ENCODE assay signal across 20 mouse cellular contexts in genomic region chr9:50199422-50200218, GRCm38 (mm10).
DNase-seq lines count a peak whose midpoint lies in the region; ATAC-seq and TF ChIP-seq lines count a peak whose summit lies in the region.
"Had no signal": no experiment of that assay in that cellular context is flagged by ENCODE, and none has a peak within 500 bp of the region (broad histone marks: within the 10 kb centered on the region; RNA-seq: fewer than 3 reads in every experiment).

No protein-coding gene starts in this region.

- DNase-seq in heart, postnatal 10 days, result peak; percentile 26 to 34
- DNase-seq in heart, adult 2 months, result no peak
- peak; percentile 45 for DNase-seq in kidney, postnatal 10 days
- no peak for DNase-seq in kidney, postnatal 36 days
- DNase-seq in lung, postnatal 10 days, result peak; percentile 14
- no peak for DNase-seq in lung, adult 2 months
- DNase-seq: adrenal gland, postnatal 14 days; cerebellum, adult 11 months; cerebellum, postnatal 10 days; gastrocnemius, postnatal 10 days; right cerebral cortex, postnatal 14 days; thymus, postnatal 14 days had no signal

- no peak for TF ChIP-seq CTCF in heart, adult 2 months (IDR thresholded peaks at IDR 0.05)
- no peak for TF ChIP-seq CTCF in lung, adult 2 months (IDR thresholded peaks at IDR 0.05; ENCODE audit: insufficient read depth, low read length)

- intact Hi-C loops in heart, postnatal 10 days (cut with DNase I), result no loop called here
- intact Hi-C loops in heart, adult 2 months (cut with DNase I), result no loop called here

- no peaks in the 10 kb centered on the region for H3K36me3 ChIP-seq in heart, adult 2 months (ENCODE audit: control insufficient read depth, insufficient read depth, low read length)
- no peaks in the 10 kb centered on the region for H3K36me3 ChIP-seq in stomach, embryonic 16.5 days (ENCODE audit: control insufficient read depth, insufficient read depth, low read length)
- H3K36me3 ChIP-seq in hindbrain, embryonic 12.5 days, result no peaks in the 10 kb centered on the region
- H3K36me3 ChIP-seq: forebrain, embryonic 12.5 days; G1E; limb, embryonic 15.5 days; midbrain, embryonic 15.5 days had no signal

- 58% methylated on average over 7 of the region's 7 CpGs for WGBS in heart, adult 2 months
- 36% methylated on average over 7 of the region's 7 CpGs for WGBS in lung, adult 2 months
- 35% methylated on average over 7 of the region's 7 CpGs for WGBS in stomach, embryonic 16.5 days
- 82% methylated on average over 7 of the region's 7 CpGs for WGBS in hindbrain, embryonic 12.5 days

- peak; percentile 79 for ATAC-seq in stomach, embryonic 16.5 days (ENCODE audit: insufficient read depth, low FRiP score)
- no peak for ATAC-seq in hindbrain, embryonic 12.5 days (ENCODE audit: low FRiP score)
- ATAC-seq: hindbrain, postnatal 0 days; midbrain, embryonic 15.5 days had no signal

- TF ChIP-seq EP300 in heart, adult 2 months (IDR thresholded peaks at IDR 0.05; ENCODE audit: insufficient read depth, low read depth, low read length), result no peak

- no peaks in the 10 kb centered on the region for H3K9me3 ChIP-seq in stomach, embryonic 16.5 days (replicated peaks; ENCODE audit: control insufficient read depth, low read length)
- H3K9me3 ChIP-seq in hindbrain, embryonic 12.5 days (replicated peaks), result no peaks in the 10 kb centered on the region
- H3K9me3 ChIP-seq: forebrain, embryonic 12.5 days; G1E; limb, embryonic 15.5 days; midbrain, embryonic 15.5 days had no signal

- H3K9ac ChIP-seq in heart, adult 2 months (ENCODE audit: low read depth, low read length), result no peak overlapping the region
- no peak overlapping the region for H3K9ac ChIP-seq in stomach, embryonic 16.5 days (ENCODE audit: low read length)
- no peak overlapping the region for H3K9ac ChIP-seq in hindbrain, embryonic 12.5 days
- H3K9ac ChIP-seq: forebrain, embryonic 12.5 days; limb, embryonic 15.5 days; midbrain, embryonic 15.5 days had no signal

- no peak for TF ChIP-seq POLR2A in heart, adult 2 months (IDR thresholded peaks at IDR 0.05; ENCODE audit: insufficient read depth, low read depth, low read length)
- TF ChIP-seq POLR2A in lung, adult 2 months (IDR thresholded peaks at IDR 0.05; ENCODE audit: borderline replicate concordance, extremely low read depth, low read depth, low read length), result no peak

- H3K79me2 ChIP-seq in heart, adult 2 months (replicated peaks; ENCODE audit: control insufficient read depth, insufficient read depth, low read length), result no peaks in the 10 kb centered on the region

- H3K27me3 ChIP-seq in heart, adult 2 months (ENCODE audit: control insufficient read depth, insufficient read depth, low read length), result no peaks in the 10 kb centered on the region; the same call in 1 of the 2 replicates
- no peaks in the 10 kb centered on the region for H3K27me3 ChIP-seq in stomach, embryonic 16.5 days (ENCODE audit: control insufficient read depth, insufficient read depth, low read length)
- no peaks in the 10 kb centered on the region for H3K27me3 ChIP-seq in hindbrain, embryonic 12.5 days
- H3K27me3 ChIP-seq: forebrain, embryonic 12.5 days; limb, embryonic 15.5 days; midbrain, embryonic 15.5 days had no signal

- H3K27ac ChIP-seq in heart, adult 2 months, result no peak overlapping the region
- peak overlapping the region; percentile 77 for H3K27ac ChIP-seq in stomach, embryonic 16.5 days (ENCODE audit: low read length)
- H3K27ac ChIP-seq in hindbrain, embryonic 12.5 days, result no peak overlapping the region
- H3K27ac ChIP-seq: forebrain, embryonic 12.5 days; hindbrain, postnatal 0 days; limb, embryonic 15.5 days; midbrain, embryonic 15.5 days had no signal

- no peak overlapping the region for H3K4me2 ChIP-seq in stomach, embryonic 16.5 days (ENCODE audit: low read depth, low read length)
- no peak overlapping the region for H3K4me2 ChIP-seq in hindbrain, embryonic 12.5 days (replicated peaks)
- H3K4me2 ChIP-seq: forebrain, embryonic 12.5 days; limb, embryonic 15.5 days; midbrain, embryonic 15.5 days had no signal

- H3K4me3 ChIP-seq in heart, adult 2 months, result no peak overlapping the region
- no peak overlapping the region for H3K4me3 ChIP-seq in lung, adult 2 months (replicated peaks; ENCODE audit: extremely low read depth, low read depth, low read length)
- H3K4me3 ChIP-seq in stomach, embryonic 16.5 days (replicated peaks; ENCODE audit: low read length), result no peak overlapping the region
- no peak overlapping the region for H3K4me3 ChIP-seq in hindbrain, embryonic 12.5 days
- H3K4me3 ChIP-seq: forebrain, embryonic 12.5 days; limb, embryonic 15.5 days; midbrain, embryonic 15.5 days; myocyte had no signal

- H3K4me1 ChIP-seq in heart, adult 2 months (ENCODE audit: control insufficient read depth, insufficient read depth, low read length), result no peaks in the 10 kb centered on the region
- H3K4me1 ChIP-seq in lung, adult 2 months (ENCODE audit: control insufficient read depth, insufficient read depth, low read length), result no peaks in the 10 kb centered on the region
- peaks cover 6% of the 10 kb centered on the region; the same call in 1 of the 2 replicates for H3K4me1 ChIP-seq in stomach, embryonic 16.5 days (ENCODE audit: control insufficient read depth, insufficient read depth, low read length)
- 0 out of 2 replicates have a peak, but pooled peaks cover 3% of the 10 kb centered on the region for H3K4me1 ChIP-seq in hindbrain, embryonic 12.5 days
- H3K4me1 ChIP-seq: forebrain, embryonic 12.5 days; limb, embryonic 15.5 days; midbrain, embryonic 15.5 days had no signal

Comparison
In these comparisons a context has a peak if more than half of its experiments do, and no peak if none do; other contexts are left out.
1. DNase-seq: peak in heart, postnatal 10 days (2 of 2), kidney, postnatal 10 days (single experiment) and lung, postnatal 10 days (single experiment); none in heart, adult 2 months (0 of 2), kidney, postnatal 36 days (0 of 2) and lung, adult 2 months (single experiment).